Mouse (Mus musculus) brain, embryonic 14.5 days (tissue): ENCODE data around the gene Efcab8.

Source experiments
- CTCF ChIP-seq: fragments of 200-500 bp; IDR thresholded peaks from 2 replicates; pipeline ENCODE4 v1.5.1; 2012; ENCODE audit warnings: inconsistent platforms, mild to moderate bottlenecking, moderate library complexity, borderline replicate concordance; ENCODE audit not compliant: insufficient read depth, insufficient read length; ENCODE audit errors: extremely low read depth
- POLR2A ChIP-seq: fragments of 200-500 bp; IDR thresholded peaks from 2 replicates; pipeline ENCODE4 v1.6.1; 2012; ENCODE audit warnings: mild to moderate bottlenecking, inconsistent platforms, borderline replicate concordance; ENCODE audit not compliant: poor library complexity, insufficient read depth, insufficient read length, severe bottlenecking; ENCODE audit errors: extremely low read depth

- TF ChIP-seq CTCF (no peak), POLR2A (no peak)
These were observed 91.3 kb downstream of the Efcab8 start, which contains the start of gene Sun5 for GRCm38 (mm10) chr2:153870984-153871383.
